Mouse (Mus musculus) MEL (cell line): Measurements from ENCODE around the gene Osbpl11. TPM values are rescaled to one million over a fixed set of nuclear protein-coding genes. Genes with fewer than 3 reads are reported as not detected.
A peak's percentile ranks its signal among the peaks of the same experiment; 100 is the strongest.

Experiments used
- DNase-seq: peaks from one replicate; pipeline ENCODE4 v3.0.0; 2011; ENCODE audit warnings: low read depth, low spot score
- H3K27ac ChIP-seq: 2 replicates; pipeline ENCODE4 v1.5.1; 2012; ENCODE audit warnings: low read depth, mild to moderate bottlenecking, control low read depth, low read length, moderate library complexity; ENCODE audit not compliant: control insufficient read depth
- H3K27me3 ChIP-seq, 2 experiments: fragments of 150-350 bp in 1 of 2; sonication (generic) in 1 of 2; 2 replicates each; pipeline ENCODE4 v1.6.1; 2012; ENCODE audit warnings: low read length in 2 of 2, mild to moderate bottlenecking in 2 of 2, improper control_type of control experiment in 1 of 2, moderate library complexity in 1 of 2; ENCODE audit not compliant: insufficient read depth in 2 of 2, control insufficient read depth in 1 of 2
- H3K36me3 ChIP-seq, 2 experiments: 2 replicates each; pipeline ENCODE4 v1.6.1; 2012 to 2014; ENCODE audit warnings: low read length in 2 of 2, improper control_type of control experiment in 1 of 2, inconsistent platforms in 1 of 2, mild to moderate bottlenecking in 1 of 2; ENCODE audit not compliant: insufficient read depth in 2 of 2, control insufficient read depth in 1 of 2
- H3K4me1 ChIP-seq, 2 experiments: fragments of 150-350 bp in 1 of 2; sonication (generic) in 1 of 2; 2 replicates each; pipeline ENCODE4 v1.6.1; 2012; ENCODE audit warnings: low read length in 2 of 2, improper control_type of control experiment in 1 of 2, mild to moderate bottlenecking in 1 of 2; ENCODE audit not compliant: insufficient read depth in 2 of 2, control insufficient read depth in 1 of 2
- H3K4me3 ChIP-seq, 2 experiments: fragments of 150-350 bp in 1 of 2; sonication (generic) in 1 of 2; 2 replicates each; pipeline ENCODE4 v1.5.1; 2012; ENCODE audit warnings: low read depth in 2 of 2, low read length in 2 of 2, mild to moderate bottlenecking in 2 of 2, moderate library complexity in 2 of 2, control low read depth in 1 of 2, improper control_type of control experiment in 1 of 2; ENCODE audit not compliant: control insufficient read depth in 1 of 2, insufficient read depth in 1 of 2
- H3K79me2 ChIP-seq: 2 replicates; pipeline ENCODE4 v1.6.1; 2012; ENCODE audit warnings: mild to moderate bottlenecking, low read length, moderate library complexity; ENCODE audit not compliant: control insufficient read depth, poor library complexity, insufficient read depth
- H3K9ac ChIP-seq: 2 replicates; pipeline ENCODE4 v1.6.1; 2012; ENCODE audit warnings: low read depth, mild to moderate bottlenecking, control low read depth, low read length, moderate library complexity; ENCODE audit not compliant: control insufficient read depth, poor library complexity, severe bottlenecking
- H3K9me3 ChIP-seq: fragments of 150-350 bp; sonication (generic); replicated peaks from 2 replicates; pipeline ENCODE4 v1.6.1; 2012; ENCODE audit warnings: mild to moderate bottlenecking, low read length, improper control_type of control experiment, moderate library complexity; ENCODE audit not compliant: insufficient read depth
- BHLHE40 ChIP-seq: IDR thresholded peaks from 2 replicates; pipeline ENCODE4 v1.6.1; 2012; ENCODE audit warnings: low read depth, mild to moderate bottlenecking, inconsistent platforms, low read length, improper control_type of control experiment, borderline replicate concordance
- CHD2 ChIP-seq: IDR thresholded peaks from 2 replicates; pipeline ENCODE4 v1.6.1; 2011; ENCODE audit warnings: low read length, improper control_type of control experiment
- E2F4 ChIP-seq: IDR thresholded peaks from 2 replicates; pipeline ENCODE4 v1.6.1; 2011; ENCODE audit warnings: low read depth, low read length, improper control_type of control experiment, borderline replicate concordance
- ELF1 ChIP-seq: IDR thresholded peaks from 2 replicates; pipeline ENCODE4 v1.6.1; 2014; ENCODE audit warnings: low read depth, mild to moderate bottlenecking, inconsistent platforms, low read length, improper control_type of control experiment, moderate library complexity
- EP300 ChIP-seq, 2 experiments: IDR thresholded peaks; 2 replicates each; pipeline ENCODE4 v1.6.1; 2011; ENCODE audit warnings: improper control_type of control experiment in 2 of 2, low read length in 2 of 2, low read depth in 1 of 2, mild to moderate bottlenecking in 1 of 2
- GABPA ChIP-seq: IDR thresholded peaks from 2 replicates; pipeline ENCODE4 v1.6.1; 2012; ENCODE audit warnings: low read depth, mild to moderate bottlenecking, inconsistent platforms, low read length, improper control_type of control experiment, moderate library complexity
- GATA1 ChIP-seq: IDR thresholded peaks from 2 replicates; pipeline ENCODE4 v1.6.1; 2011; ENCODE audit warnings: low read depth, low read length, improper control_type of control experiment
- HCFC1 ChIP-seq: IDR thresholded peaks from 2 replicates; pipeline ENCODE4 v1.6.1; 2012; ENCODE audit warnings: low read depth, mild to moderate bottlenecking, inconsistent platforms, low read length, improper control_type of control experiment, moderate library complexity
- KAT2A ChIP-seq: conservative IDR thresholded peaks from 2 replicates; pipeline ENCODE4 v1.6.1; 2012; ENCODE audit warnings: low read depth, low read length, improper control_type of control experiment, inconsistent platforms
- MEF2A ChIP-seq: IDR thresholded peaks from 2 replicates; pipeline ENCODE4 v1.6.1; 2014; ENCODE audit warnings: low read depth, mild to moderate bottlenecking, inconsistent platforms, low read length, improper control_type of control experiment; ENCODE audit not compliant: poor library complexity, insufficient replicate concordance, severe bottlenecking; ENCODE audit errors: extremely low read depth
- MYB ChIP-seq: IDR thresholded peaks from 2 replicates; pipeline ENCODE4 v1.6.1; 2011; ENCODE audit warnings: mild to moderate bottlenecking, low read depth, low read length, improper control_type of control experiment
- NELFE ChIP-seq: IDR thresholded peaks from 2 replicates; pipeline ENCODE4 v1.6.1; 2011; ENCODE audit warnings: low read depth, low read length, improper control_type of control experiment
- NRF1 ChIP-seq: IDR thresholded peaks from 2 replicates; pipeline ENCODE4 v1.6.1; 2014; ENCODE audit warnings: low read depth, mild to moderate bottlenecking, inconsistent platforms, low read length, improper control_type of control experiment, moderate library complexity; ENCODE audit not compliant: poor library complexity, insufficient read depth, severe bottlenecking
- POLR2AphosphoS2 ChIP-seq: IDR thresholded peaks from 2 replicates; pipeline ENCODE4 v1.6.1; 2011; ENCODE audit warnings: low read length, improper control_type of control experiment
- POLR2AphosphoS5 ChIP-seq: IDR thresholded peaks from 2 replicates; pipeline ENCODE4 v1.6.1; 2012; ENCODE audit warnings: low read depth, borderline replicate concordance, mild to moderate bottlenecking, inconsistent platforms, low read length, moderate library complexity, mixed read lengths
- RCOR1 ChIP-seq: IDR thresholded peaks from 2 replicates; pipeline ENCODE4 v1.6.1; 2012; ENCODE audit warnings: low read depth, mild to moderate bottlenecking, inconsistent platforms, low read length, improper control_type of control experiment
- SIN3A ChIP-seq: IDR thresholded peaks from 2 replicates; pipeline ENCODE4 v1.6.1; 2012; ENCODE audit warnings: low read length, improper control_type of control experiment, inconsistent platforms
- TAL1 ChIP-seq: IDR thresholded peaks from 2 replicates; pipeline ENCODE4 v1.6.1; 2012; ENCODE audit warnings: mild to moderate bottlenecking, inconsistent platforms, low read length, moderate library complexity, mixed read lengths
- TBP ChIP-seq: IDR thresholded peaks from 2 replicates; pipeline ENCODE4 v1.8.0; 2011; ENCODE audit warnings: low read depth, low read length, improper control_type of control experiment
- UBTF ChIP-seq: IDR thresholded peaks from 2 replicates; pipeline ENCODE4 v1.6.1; 2012; ENCODE audit warnings: low read depth, mild to moderate bottlenecking, inconsistent platforms, low read length, improper control_type of control experiment, moderate library complexity, borderline replicate concordance; ENCODE audit not compliant: insufficient read depth
- USF2 ChIP-seq, 2 experiments: IDR thresholded peaks; 2 replicates each; pipeline ENCODE4 v1.6.1; 2011 to 2012; ENCODE audit warnings: improper control_type of control experiment in 2 of 2, low read length in 2 of 2, borderline replicate concordance in 1 of 2, inconsistent platforms in 1 of 2, low read depth in 1 of 2, mild to moderate bottlenecking in 1 of 2; ENCODE audit not compliant: insufficient read depth in 1 of 2
- ZC3H11A ChIP-seq: IDR thresholded peaks from 2 replicates; pipeline ENCODE4 v1.6.1; 2012; ENCODE audit warnings: low read depth, mild to moderate bottlenecking, inconsistent platforms, low read length, improper control_type of control experiment
- ZNF384 ChIP-seq: IDR thresholded peaks from 2 replicates; pipeline ENCODE4 v1.6.1; 2012; ENCODE audit warnings: low read depth, mild to moderate bottlenecking, inconsistent platforms, low read length, improper control_type of control experiment
- polyA plus RNA-seq, 2 experiments: library from polyadenylated mRNA; stranded (reverse) in 1 of 2; unstranded in 1 of 2; fragments of >175 nt in 1 of 2; fragments of >200 nt in 1 of 2; gene quantifications; 2 replicates each; pipeline versions ENCODE4 v1.2.1 to v1.2.4; 2012; ENCODE audit warnings: low replicate concordance in 2 of 2, low read depth in 1 of 2; ENCODE audit not compliant: insufficient read length in 2 of 2, insufficient read depth in 1 of 2, missing spikeins in 1 of 2
- total RNA-seq: library from RNA; depleted of rRNA; stranded (reverse); fragments of 300-350 nt; gene quantifications from 2 replicates; pipeline ENCODE4 v1.2.3, GENCODE M21; 2012

Gene Osbpl11
- total and polyA plus RNA-seq, 3 experiments, result 6.9 to 10.3 TPM; not detected in 1

DNA sequence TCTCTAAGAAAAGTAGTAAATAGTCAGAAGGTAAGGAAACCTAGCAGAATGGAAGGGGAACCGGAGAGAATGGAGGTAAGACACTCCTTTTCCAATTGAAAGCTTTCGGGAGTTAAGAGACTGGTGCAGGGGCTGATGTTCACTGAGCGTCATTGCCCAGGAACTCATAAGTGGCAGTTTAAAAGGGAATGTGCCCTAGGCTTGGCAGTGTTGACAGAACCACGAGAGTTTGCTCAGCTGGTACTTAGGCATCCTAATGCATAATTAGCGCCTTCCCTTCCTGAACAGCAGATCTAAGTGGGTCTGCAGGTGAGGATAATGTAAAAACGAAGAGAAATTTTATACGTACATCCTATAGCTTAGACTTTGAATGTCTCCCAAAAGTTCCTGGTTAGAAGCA, 70.7 kb downstream of the Osbpl11 start:
- Histone ChIP-seq H3K4me3 (no peak overlapping the region), H3K79me2 (peaks cover 13% of the 10 kb centered on the region), H3K36me3 (peaks cover 0 to 21% of the 10 kb centered on the region in 2 experiments; a peak in 2 of 4 replicates), H3K9me3 (no peaks in the 10 kb centered on the region), H3K27me3 (no peaks in the 10 kb centered on the region), H3K27ac (no peak overlapping the region), H3K4me1 (peaks cover 11 to 19% of the 10 kb centered on the region in 2 experiments), H3K9ac (no peak overlapping the region)
- no peak for TF ChIP-seq POLR2AphosphoS5
- no peak for DNase-seq

DNA sequence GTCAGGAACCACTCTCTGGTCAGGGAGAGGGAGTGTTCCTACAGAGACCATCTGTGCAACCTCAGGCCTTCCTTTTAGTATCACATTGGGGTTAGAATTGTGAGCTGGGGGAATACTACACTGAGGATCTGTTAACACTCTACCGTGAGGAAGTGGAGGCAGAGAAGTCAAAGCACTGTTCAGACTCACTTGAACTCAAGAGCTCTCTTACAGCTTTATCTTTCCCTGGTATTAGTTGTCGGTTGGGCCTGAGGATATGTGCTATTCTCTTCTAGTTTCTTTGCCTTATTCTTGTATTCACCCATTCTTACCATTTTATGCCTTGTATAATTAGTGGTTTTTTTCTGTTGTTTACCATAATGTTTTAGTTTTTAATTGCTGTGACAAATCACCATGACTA, 73.7 kb downstream of the Osbpl11 start:
- peaks cover 0 to 38% of the 10 kb centered on the region in 2 experiments; a peak in 2 of 4 replicates for H3K36me3 ChIP-seq
- TF ChIP-seq CHD2 (no peak), E2F4 (no peak), KAT2A (no peak), POLR2AphosphoS2 (no peak), ZNF384 (peak; percentile 45; the same call in 1 of the 2 replicates), NRF1 (no peak), MYB (peak; percentile 20; the same call in 1 of the 2 replicates), NELFE (no peak), TBP (peak; percentile 40; the same call in 1 of the 2 replicates), ZC3H11A (no peak), RCOR1 (no peak), USF2 (IDR thresholded peaks at IDR 0.05; ENCODE audit: borderline replicate concordance in 1 of 2, insufficient read depth in 1 of 2, low read depth in 1 of 2, low read length in 2 of 2) (no peak), EP300 (IDR thresholded peaks at IDR 0.05; ENCODE audit: low read depth in 1 of 2, low read length in 2 of 2) (peak; percentile 17 to 50; a peak in 2 of 4 replicates), BHLHE40 (no peak), ELF1 (no peak), POLR2AphosphoS5 (no peak), GATA1 (peak; percentile 50; the same call in 1 of the 2 replicates), MEF2A (no peak), HCFC1 (no peak), SIN3A (0 out of 2 replicates have a peak, but pooled peaks have one; percentile 11), TAL1 (no peak), GABPA (no peak), UBTF (no peak)

More for the DNA sequence above, 73.7 kb downstream of the Osbpl11 start:
- H3K4me3 ChIP-seq, result no peak overlapping the region
- H3K27me3 ChIP-seq, result no peaks in the 10 kb centered on the region
- peak overlapping the region; percentile 46; the same call in 1 of the 2 replicates for H3K27ac ChIP-seq
- H3K79me2 ChIP-seq, result peaks cover 7% of the 10 kb centered on the region; the same call in 1 of the 2 replicates
- peaks cover 17 to 32% of the 10 kb centered on the region in 2 experiments for H3K4me1 ChIP-seq
- peak; percentile 76 for DNase-seq
- H3K9me3 ChIP-seq, result no peaks in the 10 kb centered on the region
- H3K9ac ChIP-seq, result 0 out of 2 replicates have a peak overlapping the region, but pooled peaks have one; percentile 7
